Mouse (Mus musculus) midbrain, postnatal 0 days (tissue): ENCODE results near the gene She. TPM values are rescaled to one million over a fixed set of nuclear protein-coding genes. Genes with fewer than 3 reads are reported as not detected.

Experiments
- ATAC-seq: fragments of 200-750 bp; cut with Nextera tagmentation; 2 replicates; pipeline ENCODE4 v1.8.0; 2017; ENCODE audit warnings: moderate number of reproducible peaks, mild to moderate bottlenecking, moderate TSS enrichment, moderate library complexity; ENCODE audit not compliant: low FRiP score
- DNase-seq: peaks from one replicate; pipeline ENCODE4 v3.0.0-alpha.2; 2015; ENCODE audit warnings: low spot score
- H3K27ac ChIP-seq: fragments of 300-500 bp; sonication (generic); 2 replicates; pipeline ENCODE4 v1.5.1; 2014; ENCODE audit warnings: low read depth, mild to moderate bottlenecking, low read length, mixed read lengths
- H3K27me3 ChIP-seq: fragments of 300-500 bp; sonication (generic); 2 replicates; pipeline ENCODE4 v1.6.1; 2014; ENCODE audit warnings: low read length, control low read depth, mixed read lengths; ENCODE audit not compliant: insufficient read depth
- H3K36me3 ChIP-seq: fragments of 300-500 bp; sonication (generic); 2 replicates; pipeline ENCODE4 v1.6.1; 2014; ENCODE audit warnings: low read length, control low read depth, mixed read lengths; ENCODE audit not compliant: insufficient read depth
- H3K4me1 ChIP-seq: fragments of 300-500 bp; sonication (generic); 2 replicates; pipeline ENCODE4 v1.6.1; 2014; ENCODE audit warnings: mild to moderate bottlenecking, control low read depth, antibody characterized with exemption, low read length, mixed read lengths; ENCODE audit not compliant: insufficient read depth
- H3K4me2 ChIP-seq: fragments of 300-500 bp; sonication (generic); 2 replicates; pipeline ENCODE4 v1.6.1; 2014; ENCODE audit warnings: low read depth, mild to moderate bottlenecking, low read length, mixed read lengths; ENCODE audit not compliant: poor library complexity, severe bottlenecking
- H3K4me3 ChIP-seq: fragments of 300-500 bp; sonication (generic); 2 replicates; pipeline ENCODE4 v1.5.1; 2014; ENCODE audit warnings: low read depth, mild to moderate bottlenecking, low read length, moderate library complexity
- H3K9ac ChIP-seq: fragments of 300-500 bp; sonication (generic); replicated peaks from 2 replicates; pipeline ENCODE4 v1.6.1; 2014; ENCODE audit warnings: mild to moderate bottlenecking, low read length, moderate library complexity, mixed read lengths; ENCODE audit not compliant: poor library complexity, severe bottlenecking
- H3K9me3 ChIP-seq: fragments of 300-500 bp; sonication (generic); 2 replicates; pipeline ENCODE4 v1.6.1; 2016; ENCODE audit warnings: low read length, control low read depth
- CTCF ChIP-seq: IDR thresholded peaks from 2 replicates; pipeline ENCODE4 v1.5.1; 2016; ENCODE audit warnings: antibody characterized with exemption, mild to moderate bottlenecking
- WGBS: fragments of 180-500 bp; shearing (Covaris S2); extraction: QIAGEN DNeasy Blood & Tissue Kit; methylation state at CpG from one replicate; pipeline ENCODE4 v1.1.7; 2014; 5-methylcytosine and 5-hydroxymethylcytosine counted together
- polyA plus RNA-seq: library from polyadenylated mRNA; unstranded; fragments of >200 nt; fragmentation: Nextera tagmentation; extraction: Ambion mirVana; gene quantifications from 2 replicates; pipeline ENCODE4 v1.2.1, GENCODE M21; 2015
- total RNA-seq: library from RNA; depleted of rRNA; stranded (reverse); fragments of >200 nt; gene quantifications from 2 replicates; pipeline ENCODE4 v1.2.3, GENCODE M21; 2014

Gene She
- total and polyA plus RNA-seq, 2 experiments from 2014 or later: 1.0 to 1.8 TPM

DNA sequence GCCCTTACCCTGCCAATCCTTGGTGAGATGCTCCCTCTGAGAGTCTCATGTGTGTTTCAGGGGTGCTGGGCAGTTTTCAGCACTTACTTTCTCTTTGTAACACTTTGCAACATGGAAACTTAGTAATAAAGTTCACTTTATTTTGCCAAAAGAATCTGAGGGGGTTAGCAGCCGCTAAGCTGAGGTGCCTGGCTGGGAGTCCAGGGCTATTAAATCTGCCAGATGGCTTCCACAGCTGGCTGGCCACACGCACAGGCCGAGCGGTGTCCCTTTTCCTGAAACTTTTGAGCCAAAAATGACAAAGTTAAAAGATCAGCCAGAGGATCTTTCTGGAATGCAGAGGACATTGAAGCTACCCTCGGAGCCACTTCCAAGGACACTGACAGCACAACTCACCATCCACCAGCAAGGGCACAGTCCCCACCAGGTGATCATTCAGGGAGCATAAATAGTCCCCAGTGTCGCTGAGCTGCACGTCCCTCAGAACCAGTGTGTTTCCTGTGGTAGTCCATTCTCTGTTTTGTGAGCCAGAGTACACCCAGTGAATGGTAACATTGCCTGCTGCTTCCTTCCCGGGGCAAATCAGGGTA, 58.8 kb downstream of the She start:
- Histone ChIP-seq H3K9ac (no peak overlapping the region), H3K4me2 (no peak overlapping the region), H3K9me3 (no peaks in the 10 kb centered on the region), H3K27ac (no peak overlapping the region), H3K36me3 (no peaks in the 10 kb centered on the region), H3K4me3 (no peak overlapping the region), H3K27me3 (no peaks in the 10 kb centered on the region), H3K4me1 (no peaks in the 10 kb centered on the region)
- 74% methylated on average over 8 of the region's 8 CpGs for WGBS
- ATAC-seq (no peak), DNase-seq (no peak)
- TF ChIP-seq CTCF: no peak

DNA sequence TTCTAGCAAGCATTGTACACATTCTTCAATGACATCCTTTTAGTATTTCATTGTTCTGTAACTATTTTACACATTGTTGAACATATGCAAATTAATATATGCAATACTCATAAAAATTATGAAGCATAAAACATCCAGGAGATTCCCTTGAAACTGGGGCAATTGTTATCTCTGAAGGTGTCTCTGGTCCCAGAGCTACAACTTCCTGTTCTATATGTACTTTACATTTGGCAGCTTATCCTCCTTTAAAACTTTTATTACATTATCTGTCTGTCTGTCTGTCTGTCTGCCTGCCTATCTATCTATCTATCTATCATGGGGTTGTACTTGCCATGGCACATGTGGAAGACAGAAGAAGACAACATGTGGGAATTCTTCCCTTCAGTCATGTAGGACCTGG, 60.5 kb downstream of the She start:
- Histone ChIP-seq H3K36me3 (no peaks in the 10 kb centered on the region), H3K4me3 (no peak overlapping the region), H3K4me1 (no peaks in the 10 kb centered on the region), H3K4me2 (no peak overlapping the region), H3K27me3 (no peaks in the 10 kb centered on the region), H3K9me3 (no peaks in the 10 kb centered on the region), H3K27ac (no peak overlapping the region), H3K9ac (no peak overlapping the region)
- ATAC-seq (no peak), DNase-seq (no peak)
- TF ChIP-seq CTCF: no peak

DNA sequence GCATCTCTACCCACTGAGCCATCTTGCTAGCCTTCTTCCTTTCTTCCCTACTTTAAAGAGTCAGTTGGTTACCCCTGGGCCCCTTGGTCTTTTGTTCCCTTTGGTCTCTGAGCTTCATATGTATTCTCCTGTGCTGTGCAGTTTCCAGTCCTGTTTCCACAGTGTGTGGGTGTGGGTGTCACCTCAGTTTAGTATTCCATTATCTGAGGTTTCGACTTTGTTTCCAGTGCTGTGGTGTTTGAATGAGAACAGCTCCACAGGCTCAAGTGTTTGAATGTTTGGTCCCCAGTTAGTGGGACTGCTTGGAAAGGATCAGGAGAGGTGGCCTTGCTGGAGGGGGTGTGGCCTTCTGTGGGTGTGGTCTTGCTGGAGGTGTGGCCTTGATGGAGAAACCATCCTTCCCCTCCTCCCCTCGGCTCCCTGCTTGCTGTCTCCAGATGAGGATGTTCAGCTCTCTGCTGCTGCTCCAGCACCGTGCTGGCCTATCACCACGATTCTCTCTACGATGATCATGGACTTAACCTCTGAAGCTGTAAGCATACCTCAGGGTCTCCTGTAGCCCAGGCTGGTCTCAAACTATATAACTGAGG, 61.4 kb downstream of the She start:
- Histone ChIP-seq H3K27me3 (no peaks in the 10 kb centered on the region), H3K4me3 (no peak overlapping the region), H3K4me1 (no peaks in the 10 kb centered on the region), H3K4me2 (no peak overlapping the region), H3K9me3 (no peaks in the 10 kb centered on the region), H3K9ac (no peak overlapping the region), H3K27ac (no peak overlapping the region), H3K36me3 (no peaks in the 10 kb centered on the region)
- ATAC-seq: no peak
- WGBS: 83% methylated on average over 5 of the region's 5 CpGs
- no peak for TF ChIP-seq CTCF
- no peak for DNase-seq

DNA sequence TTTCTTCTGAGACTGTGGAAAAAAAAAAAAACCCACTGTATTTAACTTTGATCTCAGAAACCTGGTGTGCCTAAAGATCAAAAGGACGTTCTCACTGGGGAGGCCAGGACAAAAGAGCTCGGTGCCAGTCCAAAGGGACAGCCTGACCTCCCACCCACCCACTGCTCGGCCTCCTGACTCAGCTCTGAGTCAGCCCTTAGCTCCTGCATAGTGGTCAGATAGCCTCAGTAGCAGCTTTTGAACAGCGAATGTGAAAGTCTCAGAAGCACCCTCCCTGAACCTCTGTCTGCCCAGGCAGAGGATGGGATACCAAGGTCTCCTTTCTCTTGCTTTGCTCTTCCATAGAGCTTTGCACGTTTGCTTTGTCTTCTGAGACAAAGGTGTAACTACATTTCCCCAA, 65.4 kb downstream of the She start:
- H3K9ac ChIP-seq: no peak overlapping the region
- H3K4me2 ChIP-seq: no peak overlapping the region
- H3K4me1 ChIP-seq: no peaks in the 10 kb centered on the region
- no peak for DNase-seq
- H3K27me3 ChIP-seq: no peaks in the 10 kb centered on the region
- H3K9me3 ChIP-seq: no peaks in the 10 kb centered on the region
- 19% methylated on average over 5 of the region's 5 CpGs for WGBS
- ATAC-seq: no peak
- TF ChIP-seq CTCF: no peak
- no peak overlapping the region for H3K4me3 ChIP-seq
- no peak overlapping the region for H3K27ac ChIP-seq
- no peaks in the 10 kb centered on the region for H3K36me3 ChIP-seq

DNA sequence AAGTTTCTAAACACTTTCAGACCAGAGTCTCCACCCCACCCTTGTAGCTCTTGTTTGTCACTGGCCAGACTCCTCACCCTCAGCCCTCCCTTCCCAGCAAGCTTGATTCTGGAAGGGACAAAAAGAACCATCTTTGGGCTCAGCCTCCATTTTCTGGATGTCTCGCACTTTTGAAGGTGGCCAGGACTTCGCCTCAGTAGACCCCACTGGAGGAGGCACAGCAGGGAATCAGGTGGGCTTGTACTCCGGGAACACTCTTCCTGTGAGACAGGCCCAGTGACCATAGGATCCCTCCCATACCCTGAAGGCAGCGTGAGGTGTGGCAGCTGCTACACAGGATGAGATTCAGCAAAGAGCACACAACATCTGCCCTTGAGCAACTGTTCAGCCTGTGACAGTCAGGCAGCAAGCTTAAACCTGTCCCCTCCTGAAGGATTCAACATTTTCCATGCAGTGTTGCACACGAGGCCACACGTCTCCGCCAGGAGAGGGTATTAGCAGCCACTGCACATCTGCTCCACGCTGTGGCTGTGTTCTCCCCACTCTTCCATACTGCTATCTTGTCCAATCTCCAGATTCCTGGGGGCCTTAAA, 66.1 kb downstream of the She start:
- DNase-seq (no peak), ATAC-seq (no peak)
- TF ChIP-seq CTCF: no peak
- Histone ChIP-seq H3K4me3 (no peak overlapping the region), H3K4me1 (no peaks in the 10 kb centered on the region), H3K9ac (no peak overlapping the region), H3K27ac (no peak overlapping the region), H3K27me3 (no peaks in the 10 kb centered on the region), H3K36me3 (no peaks in the 10 kb centered on the region), H3K4me2 (no peak overlapping the region), H3K9me3 (no peaks in the 10 kb centered on the region)
- WGBS: 65% methylated on average over 8 of the region's 8 CpGs

DNA sequence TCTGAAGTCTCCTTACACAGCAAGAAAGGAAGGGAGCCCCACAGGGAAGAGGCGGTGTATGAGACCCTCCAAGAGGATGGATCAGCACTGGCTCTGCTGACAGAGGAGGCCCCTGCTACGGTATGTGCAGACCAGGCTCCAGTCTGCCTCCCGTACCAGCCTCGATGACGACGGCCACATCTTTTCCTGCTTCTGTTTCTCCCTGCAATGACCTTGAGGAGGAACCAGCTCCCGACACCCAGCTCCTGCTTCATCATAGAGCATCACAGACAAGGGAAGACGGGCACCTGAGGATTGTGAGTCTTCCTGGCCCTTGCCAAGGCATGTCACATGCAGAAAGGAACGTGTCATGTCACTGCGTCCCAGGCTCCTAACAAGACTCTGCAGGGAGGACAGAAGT, 66.8 kb downstream of the She start:
- H3K4me1 ChIP-seq: no peaks in the 10 kb centered on the region
- no peak overlapping the region for H3K4me2 ChIP-seq
- WGBS: 77% methylated on average over 10 of the region's 10 CpGs
- TF ChIP-seq CTCF: no peak
- H3K9me3 ChIP-seq: no peaks in the 10 kb centered on the region
- ATAC-seq: no peak
- no peaks in the 10 kb centered on the region for H3K27me3 ChIP-seq
- no peaks in the 10 kb centered on the region for H3K36me3 ChIP-seq
- H3K4me3 ChIP-seq: no peak overlapping the region
- no peak for DNase-seq
- H3K9ac ChIP-seq: no peak overlapping the region
- no peak overlapping the region for H3K27ac ChIP-seq
